Mouse (Mus musculus): ENCODE measurements around the gene Kpna2. TPM values are rescaled to one million over a fixed set of nuclear protein-coding genes. Genes with fewer than 3 reads are reported as not detected.

Kpna2 gene
- total and polyA plus RNA-seq, 2 experiments from 2014 or later = 82.8 to 92.7 TPM

DNA sequence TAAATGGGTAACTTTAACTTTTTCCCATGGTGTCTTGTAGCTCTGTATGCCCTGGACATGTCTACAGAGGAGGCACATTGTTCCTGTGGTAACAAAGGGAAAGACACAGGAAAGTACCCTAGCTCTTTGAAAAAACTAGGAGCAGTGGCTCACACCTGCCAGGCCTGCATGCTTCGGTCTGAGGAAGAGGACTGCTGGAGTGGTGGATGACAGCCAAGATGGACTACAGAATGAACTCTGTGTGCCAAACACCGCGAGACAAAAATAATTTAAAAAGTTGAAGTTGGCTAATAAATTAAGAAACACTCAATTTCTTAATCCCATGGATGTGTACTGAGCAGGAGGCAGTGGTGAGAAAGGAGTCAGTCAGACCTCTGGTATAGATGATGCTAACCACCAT lies 42.1 kb upstream of the Kpna2 start:
- Histone ChIP-seq H3K4me2 (ENCODE audit: low read depth, low read length, poor library complexity, severe bottlenecking) (no peak overlapping the region), H3K4me3 (ENCODE audit: low read depth, low read length) (no peak overlapping the region), H3K36me3 (ENCODE audit: insufficient read depth, low read length) (peaks cover 49% of the 10 kb centered on the region), H3K27ac (ENCODE audit: low read depth, low read length) (no peak overlapping the region), H3K9ac (replicated peaks; ENCODE audit: low read length, poor library complexity, severe bottlenecking) (no peak overlapping the region), H3K4me1 (ENCODE audit: insufficient read depth, low read length) (no peaks in the 10 kb centered on the region), H3K9me3 (ENCODE audit: low read length) (no peaks in the 10 kb centered on the region), H3K27me3 (ENCODE audit: insufficient read depth, low read length) (no peaks in the 10 kb centered on the region)
- no peak for TF ChIP-seq CTCF (IDR thresholded peaks at IDR 0.05)
- DNase-seq (ENCODE audit: low spot score) (no peak), ATAC-seq (ENCODE audit: low FRiP score) (no peak)
- 89% methylated on average over 3 of the region's 3 CpGs for WGBS

- no peak overlapping the region for H3K4me3 ChIP-seq (ENCODE audit: low read depth, low read length)
- H3K27me3 ChIP-seq (ENCODE audit: insufficient read depth, low read length) = no peaks in the 10 kb centered on the region
- peaks cover 43% of the 10 kb centered on the region for H3K36me3 ChIP-seq (ENCODE audit: insufficient read depth, low read length)
- ATAC-seq (ENCODE audit: low FRiP score) (no peak), DNase-seq (ENCODE audit: low spot score) (no peak)
- no peak overlapping the region for H3K9ac ChIP-seq (replicated peaks; ENCODE audit: low read length, poor library complexity, severe bottlenecking)
- 94% methylated on average over 5 of the region's 5 CpGs for whole genome bisulfite sequencing
- no peaks in the 10 kb centered on the region for H3K9me3 ChIP-seq (ENCODE audit: low read length)
- H3K4me2 ChIP-seq (ENCODE audit: low read depth, low read length, poor library complexity, severe bottlenecking) = no peak overlapping the region
- no peaks in the 10 kb centered on the region for H3K4me1 ChIP-seq (ENCODE audit: insufficient read depth, low read length)
- no peak overlapping the region for H3K27ac ChIP-seq (ENCODE audit: low read depth, low read length)
- no peak for TF ChIP-seq CTCF (IDR thresholded peaks at IDR 0.05)
These were observed 40.1 kb upstream of the Kpna2 start for GRCm38 (mm10) chr11:107039417-107039816.

- H3K9me3 ChIP-seq (ENCODE audit: low read length) = no peaks in the 10 kb centered on the region
- H3K9ac ChIP-seq (replicated peaks; ENCODE audit: low read length, poor library complexity, severe bottlenecking) = no peak overlapping the region
- no peak overlapping the region for H3K4me2 ChIP-seq (ENCODE audit: low read depth, low read length, poor library complexity, severe bottlenecking)
- no peaks in the 10 kb centered on the region for H3K27me3 ChIP-seq (ENCODE audit: insufficient read depth, low read length)
- no peak overlapping the region for H3K4me3 ChIP-seq (ENCODE audit: low read depth, low read length)
- TF ChIP-seq CTCF (IDR thresholded peaks at IDR 0.05) = no peak
- peaks cover 11% of the 10 kb centered on the region for H3K36me3 ChIP-seq (ENCODE audit: insufficient read depth, low read length)
- H3K4me1 ChIP-seq (ENCODE audit: insufficient read depth, low read length) = 0 out of 2 replicates have a peak, but pooled peaks cover 2% of the 10 kb centered on the region
- DNase-seq (ENCODE audit: low spot score) = no peak
- H3K27ac ChIP-seq (ENCODE audit: low read depth, low read length) = no peak overlapping the region
- 86% methylated on average over 10 of the region's 10 CpGs for WGBS
- ATAC-seq (ENCODE audit: low FRiP score) = no peak
These were observed 34.9 kb upstream of the Kpna2 start for GRCm38 (mm10) chr11:107034085-107034810.

DNA sequence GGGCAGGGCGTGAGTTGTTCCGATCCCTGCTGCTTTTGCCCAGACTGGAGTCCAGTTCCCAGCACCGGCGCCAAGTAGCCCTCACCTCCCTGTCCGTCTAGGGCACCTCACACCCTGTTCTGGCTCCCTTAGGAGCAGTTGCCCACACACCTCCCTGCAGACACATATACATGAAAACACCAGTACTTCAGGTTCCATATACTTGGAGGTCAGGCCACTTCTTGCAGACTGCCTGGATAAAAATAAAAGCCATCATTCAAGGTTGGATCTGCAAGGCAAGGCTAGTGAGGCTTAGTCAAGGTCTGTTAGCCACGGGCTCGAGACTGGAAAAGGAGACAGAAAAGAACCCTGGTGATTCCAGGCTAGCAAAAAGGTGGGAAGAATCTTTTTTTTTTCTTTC lies 32.3 kb upstream of the Kpna2 start:
- H3K9ac ChIP-seq (replicated peaks; ENCODE audit: low read length, poor library complexity, severe bottlenecking) = no peak overlapping the region
- ATAC-seq (ENCODE audit: low FRiP score) = no peak
- H3K4me1 ChIP-seq (ENCODE audit: insufficient read depth, low read length) = 0 out of 2 replicates have a peak, but pooled peaks cover 2% of the 10 kb centered on the region
- no peak overlapping the region for H3K4me2 ChIP-seq (ENCODE audit: low read depth, low read length, poor library complexity, severe bottlenecking)
- no peak overlapping the region for H3K4me3 ChIP-seq (ENCODE audit: low read depth, low read length)
- TF ChIP-seq CTCF (IDR thresholded peaks at IDR 0.05) = no peak
- WGBS = 23% methylated on average over 7 of the region's 7 CpGs
- H3K36me3 ChIP-seq (ENCODE audit: insufficient read depth, low read length) = peaks cover 4% of the 10 kb centered on the region; the same call in 1 of the 2 replicates
- DNase-seq (ENCODE audit: low spot score) = no peak
- no peaks in the 10 kb centered on the region for H3K27me3 ChIP-seq (ENCODE audit: insufficient read depth, low read length)
- H3K9me3 ChIP-seq (ENCODE audit: low read length) = no peaks in the 10 kb centered on the region
- no peak overlapping the region for H3K27ac ChIP-seq (ENCODE audit: low read depth, low read length)

- Histone ChIP-seq H3K27ac (ENCODE audit: low read depth, low read length) (no peak overlapping the region), H3K36me3 (ENCODE audit: insufficient read depth, low read length) (no peaks in the 10 kb centered on the region), H3K9ac (replicated peaks; ENCODE audit: low read length, poor library complexity, severe bottlenecking) (no peak overlapping the region), H3K4me2 (ENCODE audit: low read depth, low read length, poor library complexity, severe bottlenecking) (no peak overlapping the region), H3K4me3 (ENCODE audit: low read depth, low read length) (no peak overlapping the region), H3K9me3 (ENCODE audit: low read length) (no peaks in the 10 kb centered on the region), H3K4me1 (ENCODE audit: insufficient read depth, low read length) (0 out of 2 replicates have a peak, but pooled peaks cover 8% of the 10 kb centered on the region), H3K27me3 (ENCODE audit: insufficient read depth, low read length) (no peaks in the 10 kb centered on the region)
- WGBS = 53% methylated on average over 19 of the region's 19 CpGs
- ATAC-seq (ENCODE audit: low FRiP score) = no peak
- no peak for TF ChIP-seq CTCF (IDR thresholded peaks at IDR 0.05)
- DNase-seq (ENCODE audit: low spot score) = no peak
These were observed 30.2 kb upstream of the Kpna2 start for GRCm38 (mm10) chr11:107029536-107029935.

DNA sequence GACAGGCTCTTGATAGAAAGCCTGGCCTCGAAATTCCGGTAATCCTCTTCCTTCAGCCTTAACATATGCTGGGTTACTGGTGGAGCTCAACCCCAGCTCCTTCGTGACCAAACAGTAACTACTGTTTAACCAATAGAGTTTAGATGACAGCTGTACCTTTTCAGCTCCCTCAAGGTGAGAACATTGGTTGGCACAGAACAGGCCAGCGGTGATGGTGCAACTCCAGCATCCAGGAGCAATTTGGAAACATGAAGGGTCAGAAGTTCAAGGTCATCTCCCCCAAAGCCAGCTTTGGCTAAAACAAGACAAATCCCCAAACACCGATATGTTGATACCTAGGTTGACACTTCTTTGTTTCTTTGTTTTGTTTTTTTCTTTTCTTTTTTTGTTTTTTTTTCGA lies 29.4 kb upstream of the Kpna2 start:
- WGBS = 66% methylated on average over 6 of the region's 6 CpGs
- no peaks in the 10 kb centered on the region for H3K27me3 ChIP-seq (ENCODE audit: insufficient read depth, low read length)
- H3K4me3 ChIP-seq (ENCODE audit: low read depth, low read length) = peak overlapping the region; percentile 59
- no peak for TF ChIP-seq CTCF (IDR thresholded peaks at IDR 0.05)
- peak overlapping the region; percentile 85 for H3K27ac ChIP-seq (ENCODE audit: low read depth, low read length)
- peak overlapping the region; percentile 73 for H3K9ac ChIP-seq (replicated peaks; ENCODE audit: low read length, poor library complexity, severe bottlenecking)
- H3K4me1 ChIP-seq (ENCODE audit: insufficient read depth, low read length) = 0 out of 2 replicates have a peak, but pooled peaks cover 9% of the 10 kb centered on the region
- no peaks in the 10 kb centered on the region for H3K9me3 ChIP-seq (ENCODE audit: low read length)
- ATAC-seq (ENCODE audit: low FRiP score) = no peak
- no peaks in the 10 kb centered on the region for H3K36me3 ChIP-seq (ENCODE audit: insufficient read depth, low read length)
- DNase-seq (ENCODE audit: low spot score) = no peak
- H3K4me2 ChIP-seq (ENCODE audit: low read depth, low read length, poor library complexity, severe bottlenecking) = peak overlapping the region; percentile 64
